Mouse (Mus musculus): ENCODE results near the gene Fgfr2. TPM values are rescaled to one million over a fixed set of nuclear protein-coding genes. Genes with fewer than 3 reads are reported as not detected.
"Not testable (repeated sequence)": the region's sequence is repeated elsewhere in the genome, so short reads cannot be mapped to it uniquely, and the experiment has no call there.

Fgfr2 gene
- total RNA-seq, 2 experiments from 2014 or later = 44.0 to 52.8 TPM

DNA sequence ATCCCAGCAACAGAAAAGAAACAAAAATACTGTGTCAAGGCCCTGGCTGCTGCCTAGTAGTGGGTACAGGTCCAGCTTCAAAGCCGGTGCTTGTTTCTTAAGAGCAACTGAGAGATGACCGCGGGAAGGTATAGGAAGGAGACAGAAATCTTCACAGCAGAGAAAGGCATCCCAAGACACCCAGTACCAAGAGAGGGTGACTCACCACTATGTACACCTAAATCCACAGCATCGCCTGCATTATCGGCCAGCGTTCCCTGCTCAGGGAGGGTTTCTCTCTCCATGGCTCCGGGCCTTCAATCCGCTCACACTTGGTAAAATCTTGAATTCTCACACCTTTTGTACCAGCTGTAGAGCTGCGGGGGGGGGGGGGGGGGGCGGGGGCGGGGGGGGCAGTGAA, 2550.3 kb downstream of the Fgfr2 start, which contains the start of gene Nsmce4a:
Gene Nsmce4a (minus strand): TSS at position 298 of the 400 bp plus-strand sequence.
- DNase-seq (ENCODE audit: low spot score in 2 of 2) = peak in 1 of 2 experiments; percentile 13

DNA sequence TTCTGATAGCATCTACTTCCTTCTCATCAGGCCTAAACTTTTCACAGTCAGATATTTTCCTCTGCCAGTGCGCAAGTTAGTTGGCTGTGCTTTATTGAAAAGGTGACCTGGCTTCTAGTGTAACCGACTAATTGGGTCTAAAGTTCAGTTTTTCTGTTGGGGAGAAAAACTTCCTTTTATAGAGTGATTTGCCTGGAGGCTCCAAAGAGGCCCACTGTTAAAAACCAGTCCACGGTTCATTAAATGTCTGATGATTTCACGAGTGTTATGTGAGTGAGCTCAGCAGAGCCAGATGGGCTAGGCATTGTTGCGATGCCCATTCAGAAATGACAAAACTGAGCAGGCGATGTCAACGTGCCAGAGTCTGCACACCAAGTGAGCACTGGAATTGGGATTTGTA, 2552.7 kb downstream of the Fgfr2 start:
- no peak for DNase-seq (ENCODE audit: low spot score in 2 of 2)

DNA sequence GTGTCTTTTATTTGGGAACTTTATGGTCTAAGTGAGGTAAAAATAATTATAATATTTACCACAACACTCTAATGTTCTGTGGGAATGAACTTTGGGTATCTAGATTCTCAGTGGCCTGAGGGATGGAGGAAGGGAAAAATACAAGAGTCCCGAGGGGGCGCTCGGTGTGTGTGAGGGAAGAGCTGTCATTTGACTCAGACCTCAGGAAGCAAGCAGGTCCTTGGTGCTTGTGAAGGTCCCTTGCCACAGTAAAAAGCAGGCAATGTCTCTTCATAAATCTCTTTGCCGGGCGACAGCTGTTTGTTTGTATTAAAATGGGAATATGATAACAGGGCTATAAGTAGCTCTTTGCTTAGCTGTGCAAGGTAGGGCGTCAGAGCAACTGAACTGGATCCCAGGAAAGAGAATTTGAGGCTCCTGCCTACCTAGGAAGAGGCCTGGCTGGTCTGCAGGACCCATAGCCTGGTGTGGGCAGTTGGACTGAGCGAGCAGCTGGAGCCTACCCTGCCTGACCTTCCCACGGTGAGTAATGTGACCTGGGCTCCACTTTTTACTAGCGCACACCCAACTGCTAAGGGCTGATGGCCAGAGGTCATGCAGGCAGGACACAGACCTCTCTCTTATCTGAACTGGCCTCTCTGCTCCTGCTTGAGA, 2554.2 kb downstream of the Fgfr2 start:
- no peak for DNase-seq (ENCODE audit: low spot score in 2 of 2)

DNA sequence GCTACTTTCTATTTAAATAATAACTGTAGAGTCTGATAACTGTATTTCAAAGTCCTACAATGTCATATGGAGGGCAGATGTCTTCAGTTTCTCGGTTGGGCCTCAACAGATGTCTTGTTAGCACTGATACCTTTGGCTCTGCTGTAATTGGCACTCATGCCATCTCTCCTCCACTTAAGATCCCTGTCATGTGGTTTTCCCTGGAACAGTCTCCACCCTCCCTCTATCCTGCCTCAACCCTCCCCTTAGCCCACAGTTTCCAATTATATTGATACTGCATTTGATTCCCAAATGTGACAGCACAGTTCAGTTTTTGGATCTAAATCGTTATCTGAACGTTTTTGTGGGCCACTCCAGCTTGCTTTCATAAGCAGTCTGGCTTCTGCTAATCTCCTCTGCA, 2558.6 kb downstream of the Fgfr2 start:
- no peak for DNase-seq (ENCODE audit: low spot score in 2 of 2)

DNA sequence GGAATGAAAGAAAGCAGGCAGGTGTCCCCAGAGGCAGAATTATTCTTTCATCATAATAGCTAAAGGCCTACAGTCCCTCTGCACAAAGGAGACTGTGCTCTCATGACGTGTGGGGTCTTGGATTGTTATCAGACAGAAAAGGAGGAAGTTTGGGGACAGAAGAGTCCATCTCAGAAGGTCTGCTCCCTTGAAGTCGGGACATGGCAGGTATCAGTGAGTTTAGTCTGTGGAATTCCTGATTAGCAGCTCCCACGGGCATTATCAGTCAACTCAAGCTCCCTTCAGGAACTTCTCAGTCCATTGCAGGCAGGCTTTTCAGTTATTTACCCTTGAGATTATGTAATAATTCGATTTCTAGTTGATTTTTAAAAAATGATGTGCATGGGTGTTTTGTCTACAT, 2559.3 kb downstream of the Fgfr2 start:
- no peak for DNase-seq (ENCODE audit: low spot score in 2 of 2)

DNA sequence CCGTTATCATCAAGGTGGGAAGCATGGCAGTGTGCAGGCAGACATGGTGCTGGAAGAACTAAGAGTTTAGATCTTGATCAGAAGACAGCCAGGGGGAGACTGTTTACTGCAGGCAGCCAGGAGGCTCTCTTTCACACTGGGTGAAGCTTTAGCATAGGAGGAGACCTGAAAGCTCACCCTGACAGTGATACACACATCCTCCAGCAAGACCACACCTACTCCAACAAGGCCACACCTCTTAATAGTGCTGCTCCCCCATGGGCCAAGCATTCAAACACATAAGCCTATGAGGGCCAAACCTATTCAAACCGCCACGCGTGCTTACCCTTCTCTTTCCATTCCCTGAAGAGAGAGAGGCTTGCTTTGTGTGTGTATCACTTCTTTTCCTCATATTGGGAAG, 2559.9 kb downstream of the Fgfr2 start:
- DNase-seq (ENCODE audit: low spot score in 2 of 2) = no peak

DNA sequence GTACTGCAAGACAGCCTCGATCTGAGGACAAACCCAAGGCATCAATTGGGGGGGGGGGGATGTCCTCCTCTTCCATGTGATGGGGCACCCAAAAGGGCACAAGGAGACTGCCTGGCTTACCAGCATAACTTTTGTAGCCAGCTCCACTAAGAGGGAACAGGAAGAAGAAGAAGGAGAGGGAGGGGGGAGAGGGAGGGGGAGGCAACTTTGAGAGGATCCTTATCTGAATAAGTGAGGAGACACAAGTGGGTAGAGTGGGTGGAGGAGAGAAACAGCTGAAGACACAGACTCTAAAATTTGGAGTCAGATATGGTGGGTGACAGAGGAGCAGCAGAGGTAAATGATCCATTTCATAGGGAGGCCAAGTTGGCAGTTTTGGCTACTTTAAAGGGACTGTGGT, 2562.2 kb downstream of the Fgfr2 start:
- DNase-seq (ENCODE audit: low spot score in 2 of 2) = no peak

DNA sequence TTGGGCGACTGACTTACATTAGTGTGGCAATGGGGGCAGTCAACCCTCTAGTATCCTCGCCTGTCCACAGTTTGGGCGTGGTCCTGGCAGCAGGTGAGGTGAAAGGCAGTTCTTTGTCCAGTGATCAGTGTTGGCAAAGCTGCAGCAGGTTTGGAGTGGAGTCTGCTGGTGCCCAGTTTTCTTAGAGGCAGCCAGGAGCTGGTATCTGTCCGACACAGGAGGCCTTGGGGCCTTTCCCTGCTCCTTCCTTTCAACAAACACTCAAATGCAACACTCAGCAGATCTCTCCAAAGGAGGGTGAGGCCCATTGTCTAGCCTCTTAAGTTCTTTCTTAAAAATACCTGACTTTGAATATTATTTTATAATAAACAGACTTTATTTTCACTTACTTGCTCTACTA, 2564.6 kb downstream of the Fgfr2 start:
- no peak for DNase-seq (ENCODE audit: low spot score in 2 of 2)

DNA sequence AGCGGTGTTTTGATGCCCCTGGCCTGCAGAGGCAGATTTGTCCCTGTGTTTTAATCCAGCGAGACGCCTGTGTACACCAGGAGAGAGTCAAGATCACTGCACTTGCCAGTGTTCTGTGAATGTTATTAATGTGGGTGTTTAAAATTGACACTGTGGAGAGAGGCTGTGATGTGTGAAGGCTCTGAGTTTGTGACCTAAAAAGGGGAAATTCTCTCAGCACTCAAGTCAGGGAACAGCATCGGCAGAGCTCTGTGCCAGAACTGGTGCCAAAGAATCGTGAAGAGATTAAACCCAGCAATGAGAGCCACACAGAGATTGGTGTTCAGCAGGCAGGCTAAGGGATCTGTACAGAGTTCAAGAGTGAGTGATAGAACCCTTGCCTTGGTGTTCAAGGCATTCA, 2567.6 kb downstream of the Fgfr2 start:
- no peak for DNase-seq (ENCODE audit: low spot score in 2 of 2)

DNA sequence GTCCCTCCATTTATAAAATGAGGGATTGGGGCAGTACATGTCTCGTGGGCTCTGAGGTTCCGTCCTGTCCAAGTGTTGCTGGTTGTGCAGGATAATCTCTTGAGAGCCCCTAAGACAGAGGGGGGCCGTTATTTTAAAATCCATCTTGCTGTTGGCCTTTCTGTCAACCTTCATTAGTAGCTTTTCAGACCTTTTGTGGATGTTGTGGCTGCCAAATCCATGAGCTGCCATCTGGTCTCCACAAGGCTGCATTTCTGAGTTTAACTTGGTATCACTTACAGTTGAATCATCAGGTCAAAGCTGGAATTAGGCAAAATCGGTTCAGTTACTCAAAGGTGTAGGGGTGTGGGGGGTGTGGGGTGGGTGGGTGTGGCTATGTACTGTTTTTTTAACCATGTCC, 2569.8 kb downstream of the Fgfr2 start:
- DNase-seq (ENCODE audit: low spot score in 2 of 2) = no peak

DNA sequence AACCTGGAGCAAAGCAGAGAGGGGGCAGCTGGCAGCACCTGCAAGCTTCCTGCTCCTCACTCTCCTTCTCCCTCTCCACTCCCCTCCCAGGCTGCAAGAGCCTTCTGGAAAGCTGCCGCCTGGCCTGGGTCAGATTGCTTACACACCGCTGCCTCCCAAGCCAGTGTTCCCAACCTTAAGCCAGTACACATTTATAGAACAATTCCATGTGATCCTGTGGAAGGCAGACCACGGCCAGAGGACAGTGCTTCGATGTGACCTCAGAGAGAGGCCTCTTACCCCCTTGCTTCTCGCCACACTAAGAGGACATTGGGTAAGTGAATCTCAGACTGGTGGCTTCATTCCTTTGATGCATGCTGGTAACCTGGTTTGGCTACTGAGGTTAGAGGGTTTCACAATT, 2570.4 kb downstream of the Fgfr2 start:
- DNase-seq (ENCODE audit: low spot score in 2 of 2) = no peak

DNA sequence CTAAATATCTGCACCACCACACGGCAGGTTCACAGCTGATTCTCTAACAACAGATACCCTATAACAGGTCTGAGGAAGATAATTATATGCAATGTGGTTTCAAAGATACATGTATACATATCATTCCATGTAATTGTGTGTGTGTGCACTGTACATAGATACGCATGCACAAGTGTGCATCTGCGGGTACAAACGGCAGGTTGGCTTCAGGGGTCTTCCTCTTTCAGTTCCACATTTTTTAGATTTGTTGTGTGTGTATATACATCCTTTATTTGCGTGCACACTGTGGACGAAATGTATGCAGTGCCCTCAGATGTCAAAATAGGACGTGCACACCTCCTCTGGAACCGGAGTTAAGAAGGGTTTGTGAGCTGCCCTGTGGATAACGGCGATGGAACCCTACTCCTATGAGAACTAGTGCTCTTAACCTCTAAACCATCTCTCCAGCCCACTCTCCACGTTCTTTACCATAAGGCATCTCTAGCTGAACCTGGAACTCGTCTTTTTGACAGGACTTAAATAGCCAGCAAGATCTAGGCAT, 2575.4 kb downstream of the Fgfr2 start:
- no peak for DNase-seq (ENCODE audit: low spot score in 2 of 2)

DNA sequence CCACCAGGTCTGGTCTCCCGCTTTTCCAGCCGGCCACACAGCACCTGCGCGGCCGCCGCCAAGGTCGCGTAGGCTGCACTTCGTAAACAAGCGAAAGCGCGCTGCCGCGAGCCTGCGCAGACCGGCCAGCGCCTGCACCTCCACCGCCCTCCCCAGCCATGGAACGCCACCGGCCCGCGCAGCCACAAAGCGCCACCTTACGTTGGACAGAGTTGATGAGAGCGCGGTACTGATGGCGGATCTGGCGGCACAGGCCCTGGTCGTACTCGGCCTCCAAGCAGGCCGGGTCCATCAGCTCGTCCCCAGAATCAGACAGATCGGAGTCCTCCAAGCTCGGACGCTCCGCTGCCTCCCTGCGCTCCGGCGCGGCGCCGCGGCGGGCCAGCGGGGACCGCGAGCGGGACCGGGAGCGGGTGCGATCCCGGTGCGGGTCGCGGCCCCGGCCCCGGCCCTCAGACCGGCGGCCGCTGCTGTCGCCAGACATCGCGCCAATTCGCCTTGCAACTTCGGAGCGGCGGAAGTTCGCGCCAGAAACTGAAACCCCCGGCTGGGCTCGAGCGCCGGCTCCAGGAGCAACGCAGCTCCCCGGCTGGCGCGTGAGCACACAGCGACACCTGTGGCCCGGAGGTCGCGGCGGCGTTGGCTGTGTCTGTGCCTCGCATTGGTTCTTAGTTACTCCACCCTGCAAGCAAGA, 2576.2 kb downstream of the Fgfr2 start:
- peak; percentile 93 to 94 for DNase-seq (ENCODE audit: low spot score in 2 of 2)

DNA sequence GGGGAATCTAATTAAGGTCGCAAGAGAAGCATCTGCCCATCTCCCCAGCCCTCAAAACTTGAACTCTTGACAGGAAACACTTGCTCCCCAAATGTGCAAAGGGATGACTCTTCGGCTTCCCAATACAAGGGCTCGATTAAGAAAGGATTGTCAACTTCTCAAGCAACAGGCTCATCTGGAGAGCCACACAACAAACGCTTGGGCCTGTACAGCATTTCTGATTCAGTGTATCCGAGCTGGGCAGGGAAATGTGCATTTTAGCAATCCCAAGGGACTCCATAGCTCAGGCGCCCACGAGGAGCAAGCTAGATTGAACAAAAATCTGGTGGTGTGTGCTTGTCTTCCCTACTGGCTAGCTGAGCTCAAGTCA, 2576.7 kb downstream of the Fgfr2 start:
- DNase-seq (ENCODE audit: low spot score in 2 of 2) = no peak

DNA sequence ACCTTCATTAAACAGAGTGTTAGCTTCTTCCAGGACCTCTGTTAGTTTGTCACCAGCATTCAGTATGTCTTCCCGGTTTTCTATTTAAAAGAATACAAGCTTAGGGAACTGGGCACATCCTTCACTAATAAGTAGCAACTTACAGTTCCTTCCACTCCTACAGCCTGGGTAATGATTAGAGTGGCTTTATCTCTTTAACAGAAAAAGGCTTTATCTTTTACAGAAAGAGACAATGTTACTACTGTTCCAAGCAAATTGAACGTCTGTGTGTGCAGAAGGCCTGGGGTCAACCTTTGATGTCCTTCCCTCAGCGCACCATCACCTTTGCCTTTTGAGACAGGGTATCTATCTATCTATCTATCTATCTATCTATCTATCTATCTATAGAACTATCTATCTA, 2577.3 kb downstream of the Fgfr2 start:
- DNase-seq (ENCODE audit: low spot score in 2 of 2) = no peak

DNA sequence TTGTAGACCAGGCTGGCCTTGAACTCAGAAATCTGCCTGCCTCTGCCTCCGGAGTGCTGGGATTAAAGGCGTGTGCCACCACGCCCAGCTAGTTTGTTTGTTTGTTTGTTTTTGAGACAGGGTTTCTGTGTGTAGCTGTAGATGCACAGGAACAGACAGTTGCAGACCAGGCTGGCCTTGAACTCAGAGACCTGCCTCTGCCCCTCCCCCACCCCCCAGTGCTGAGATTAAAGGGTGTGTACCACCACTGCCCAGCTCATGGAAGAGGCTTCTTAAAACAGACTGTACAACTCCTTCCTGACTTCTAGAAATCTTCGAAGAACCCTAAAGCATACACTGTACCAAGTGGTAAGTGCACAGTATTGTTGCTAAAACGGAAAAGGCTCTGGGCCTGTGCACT, 2577.7 kb downstream of the Fgfr2 start:
- DNase-seq (ENCODE audit: low spot score in 2 of 2) = no peak

DNA sequence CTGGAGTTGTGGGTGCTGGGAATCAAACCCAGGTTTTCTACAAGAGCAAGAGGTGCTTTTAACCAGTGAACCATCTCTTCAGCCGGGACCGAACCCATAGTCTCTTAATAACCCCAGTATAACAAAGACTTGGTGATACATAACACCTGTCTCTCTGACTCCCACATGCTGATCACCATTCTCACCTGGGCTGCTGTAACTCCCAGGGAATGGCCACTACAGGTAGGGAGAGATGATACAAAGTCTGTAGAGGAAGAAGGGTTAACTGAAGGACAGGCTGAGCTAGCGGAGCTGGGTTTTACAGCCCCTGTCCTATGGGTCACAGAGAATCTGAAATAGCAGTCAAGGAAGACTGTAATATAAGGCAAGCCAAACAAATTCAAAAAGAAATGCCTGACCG, 2580.0 kb downstream of the Fgfr2 start:
- DNase-seq (ENCODE audit: low spot score in 2 of 2) = no peak

DNA sequence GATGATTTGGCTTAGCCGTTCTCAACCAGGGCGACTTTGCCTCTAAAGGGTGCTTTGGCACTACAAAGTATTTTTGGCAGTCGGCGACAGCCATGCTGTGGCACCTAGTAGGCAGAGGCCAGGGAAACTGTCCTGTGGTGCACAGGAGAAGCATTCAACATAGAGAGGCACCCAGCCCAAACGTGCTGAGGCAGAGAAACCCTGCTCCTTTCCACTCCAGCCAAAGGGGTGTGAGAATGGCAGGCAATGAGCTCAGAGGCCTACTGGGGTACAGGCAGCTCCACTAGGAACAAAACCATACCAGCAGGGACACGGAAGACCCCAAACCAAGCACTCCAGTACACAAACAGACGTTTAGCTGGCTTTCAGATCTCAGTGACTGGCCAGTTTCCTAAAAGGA, 2583.0 kb downstream of the Fgfr2 start:
- DNase-seq (ENCODE audit: low spot score in 2 of 2) = no peak

DNA sequence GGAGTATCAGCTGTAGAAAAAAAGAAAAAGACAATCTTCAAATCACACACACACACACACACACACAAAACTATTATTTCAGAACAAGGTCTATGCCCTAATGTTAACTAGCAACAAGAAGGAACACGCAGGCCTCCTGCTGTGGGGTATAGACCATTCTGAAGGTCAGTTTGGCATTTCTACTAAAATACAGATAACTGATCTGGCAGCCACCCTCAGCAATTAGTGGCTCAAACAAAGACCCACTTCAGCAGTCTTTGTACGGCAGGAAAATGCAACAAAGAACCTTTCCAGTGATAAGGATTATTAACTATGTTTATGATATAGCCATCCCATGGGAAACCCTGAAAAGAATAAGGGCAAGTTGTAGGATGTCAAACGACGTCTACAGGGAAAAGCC, 2586.1 kb downstream of the Fgfr2 start:
- DNase-seq (ENCODE audit: low spot score in 2 of 2) = no peak

DNA sequence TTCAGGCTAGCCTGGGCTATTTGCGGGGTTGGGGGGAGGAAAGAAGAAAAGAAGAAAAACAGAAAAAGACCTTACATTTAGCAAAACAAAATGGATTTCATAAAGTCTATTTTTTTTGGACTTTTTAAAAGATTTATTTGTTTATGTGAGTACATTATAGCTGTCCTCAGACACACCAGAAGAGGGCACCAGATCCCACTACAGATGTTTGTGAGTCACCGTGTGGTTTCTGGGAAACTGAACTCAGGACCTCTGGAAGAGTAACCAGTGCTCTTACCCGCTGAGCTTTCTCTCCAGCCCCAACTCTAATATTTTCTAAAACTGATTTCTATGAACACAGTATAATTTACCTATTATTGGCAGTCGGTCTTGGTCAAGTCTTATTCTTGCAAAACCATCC, 2588.0 kb downstream of the Fgfr2 start:
- DNase-seq (ENCODE audit: low spot score in 2 of 2) = no peak

DNA sequence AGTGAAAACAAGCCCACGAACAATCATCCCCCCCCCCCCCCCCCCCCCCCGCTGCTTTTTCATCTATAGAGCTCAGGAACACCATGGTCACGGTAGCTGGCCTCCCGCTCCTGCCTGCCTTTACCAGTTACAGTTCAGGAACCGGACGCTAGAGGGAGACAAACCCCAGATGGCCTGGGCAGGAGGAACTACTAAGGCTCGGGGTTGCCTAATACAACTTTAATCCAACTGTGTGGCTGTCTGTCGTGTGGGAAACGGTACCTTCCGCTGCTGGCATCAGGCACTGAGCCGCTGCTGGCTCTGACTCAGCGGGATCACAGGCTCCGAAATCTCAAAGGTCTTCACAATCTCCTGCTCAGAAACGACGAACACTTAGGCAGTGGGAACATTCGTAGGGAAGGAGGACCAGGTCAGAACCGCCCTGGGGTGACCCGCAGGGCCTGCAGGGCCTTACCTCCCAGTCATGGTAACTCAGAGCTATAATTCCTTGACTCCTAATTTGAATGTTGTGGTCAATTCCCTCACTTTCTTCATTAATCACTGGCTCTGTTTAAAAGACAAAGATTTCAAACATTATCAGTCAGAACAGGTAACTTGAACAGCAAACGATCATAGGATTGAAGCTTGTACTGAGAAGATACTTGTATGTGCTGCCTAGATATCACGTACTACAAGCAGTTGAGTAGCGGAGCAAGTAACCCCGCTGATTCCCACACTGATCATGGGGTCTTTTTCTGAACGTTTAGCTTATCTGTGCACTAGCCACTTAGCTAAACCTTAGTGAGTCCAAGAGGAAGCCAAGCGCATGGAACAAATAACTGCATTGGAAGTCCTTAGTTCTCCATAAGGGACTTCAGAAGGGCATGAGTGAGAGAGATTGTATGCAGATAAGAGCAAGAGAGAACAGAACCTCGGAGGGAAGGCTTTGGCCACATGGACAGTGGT, 2589.6 kb downstream of the Fgfr2 start:
- DNase-seq (ENCODE audit: low spot score in 2 of 2) = peak; percentile 90 to 95

DNA sequence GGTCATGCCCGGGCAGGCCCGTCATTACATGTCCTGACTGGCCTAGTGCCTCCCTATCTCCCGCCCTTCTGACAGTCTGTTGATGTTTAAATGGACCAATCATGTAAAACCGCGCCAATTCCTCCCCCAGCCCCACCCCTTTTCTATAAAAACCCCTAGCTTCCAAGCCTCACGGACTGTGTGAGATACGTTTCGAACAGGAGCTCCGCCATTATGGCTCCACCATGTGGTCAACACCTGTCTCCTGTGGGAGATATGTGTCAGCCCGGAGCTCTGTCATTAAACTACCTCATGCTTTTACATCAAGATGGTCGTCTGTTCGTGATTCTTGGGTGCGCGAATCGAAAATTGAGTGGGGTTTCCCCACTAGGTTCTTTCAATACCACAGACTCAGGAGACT, 2592.0 kb downstream of the Fgfr2 start:
- DNase-seq (ENCODE audit: low spot score in 2 of 2) = not testable (repeated sequence)

Data from left cerebral cortex, adult 18-20 months (tissue).